22 mouse cellular contexts compared by ENCODE assay signal in the genomic region with DNA sequence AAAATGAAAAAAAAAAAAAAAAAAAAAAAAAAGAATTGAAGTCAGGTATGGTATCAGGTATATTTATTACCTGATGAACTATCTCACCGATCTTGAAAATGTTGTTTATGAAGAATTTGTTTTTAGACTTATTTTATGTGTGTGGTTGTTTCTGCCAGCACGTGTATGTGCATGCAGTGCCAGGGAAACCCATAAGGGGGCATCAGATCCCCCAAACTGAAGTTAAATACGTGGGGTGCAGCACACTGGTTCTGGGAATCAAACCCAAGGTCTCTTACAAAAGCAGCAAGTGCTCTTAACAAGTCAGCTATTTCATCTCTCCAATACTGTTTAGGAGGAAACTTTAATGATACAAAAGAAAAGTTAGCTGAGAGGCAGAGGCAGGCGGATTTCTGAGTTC. TPM values are rescaled to one million over a fixed set of nuclear protein-coding genes. Genes with fewer than 3 reads are reported as not detected.
DNase-seq lines count a peak whose midpoint lies in the region; ATAC-seq and TF ChIP-seq lines count a peak whose summit lies in the region.
"Had no signal": no experiment of that assay in that cellular context is flagged by ENCODE, and none has a peak within 500 bp of the region (broad histone marks: within the 10 kb centered on the region; RNA-seq: fewer than 3 reads in every experiment).

No protein-coding gene starts in this region.

- no peak overlapping the region for H3K4me3 ChIP-seq in ES-E14 (ENCODE audit: insufficient read depth in 1 of 2, low read depth in 1 of 2, low read length in 2 of 2, poor library complexity in 1 of 2, severe bottlenecking in 1 of 2)
- no peak overlapping the region for H3K4me3 ChIP-seq in stomach, postnatal 0 days (ENCODE audit: low read depth, low read length)
- H3K4me3 ChIP-seq: embryonic facial prominence, embryonic 12.5 days; erythroblast, embryonic 14.5 days; heart, embryonic 13.5 days; hindbrain, embryonic 15.5 days; liver, embryonic 12.5 days had no signal

- no peaks in the 10 kb centered on the region for H3K27me3 ChIP-seq in stomach, postnatal 0 days (ENCODE audit: control insufficient read depth, insufficient read depth, low read length)
- H3K27me3 ChIP-seq: heart, embryonic 13.5 days had no signal

- H3K27ac ChIP-seq in ES-E14 (ENCODE audit: insufficient read depth, low read depth, low read length, poor library complexity, severe bottlenecking) = no peak overlapping the region
- H3K27ac ChIP-seq in stomach, postnatal 0 days (replicated peaks) = no peak overlapping the region
- H3K27ac ChIP-seq: embryonic facial prominence, embryonic 12.5 days; heart, embryonic 13.5 days; hindbrain, embryonic 15.5 days; kidney, postnatal 0 days; liver, embryonic 12.5 days; macrophage had no signal

- H3K4me2 ChIP-seq in stomach, postnatal 0 days (replicated peaks; ENCODE audit: low read depth) = no peak overlapping the region
- H3K4me2 ChIP-seq: embryonic facial prominence, embryonic 12.5 days; heart, embryonic 13.5 days; hindbrain, embryonic 15.5 days; liver, embryonic 12.5 days; lung, embryonic 14.5 days; midbrain, embryonic 11.5 days had no signal

- TF ChIP-seq CTCF in stomach, postnatal 0 days (IDR thresholded peaks at IDR 0.05; ENCODE audit: low read depth) = 0 out of 2 replicates have a peak, but pooled peaks have one; percentile 10

- no peak for ATAC-seq in stomach, postnatal 0 days (ENCODE audit: low FRiP score, low TSS enrichment)
- no peak for ATAC-seq in erythroid progenitor cell, adult 5-6 weeks (replicated peaks; ENCODE audit: low FRiP score, poor library complexity, severe bottlenecking)
- ATAC-seq: forebrain, embryonic 14.5 days; liver, embryonic 12.5 days had no signal

- no peak overlapping the region for H3K9ac ChIP-seq in ES-E14 (ENCODE audit: insufficient read depth, low read depth, low read length, poor library complexity, severe bottlenecking)
- no peak overlapping the region for H3K9ac ChIP-seq in stomach, postnatal 0 days (ENCODE audit: low read length)
- H3K9ac ChIP-seq: embryonic facial prominence, embryonic 12.5 days; heart, embryonic 13.5 days; hindbrain, embryonic 15.5 days; liver, embryonic 12.5 days; lung, embryonic 14.5 days had no signal

- no peak for TF ChIP-seq EP300 in stomach, postnatal 0 days (optimal IDR thresholded peaks at IDR 0.05)

- no peaks in the 10 kb centered on the region for H3K36me3 ChIP-seq in ES-E14 (ENCODE audit: control insufficient read depth, insufficient read depth, low read length, poor library complexity, severe bottlenecking)
- no peaks in the 10 kb centered on the region for H3K36me3 ChIP-seq in stomach, postnatal 0 days (ENCODE audit: control insufficient read depth, insufficient read depth, low read length)
- H3K36me3 ChIP-seq: embryonic facial prominence, embryonic 12.5 days had no signal

- DNase-seq in layer of hippocampus, adult 11-12 months (ENCODE audit: low spot score) = peak; percentile 5
- no peak for DNase-seq in layer of hippocampus, adult 18-20 months (ENCODE audit: low spot score in 2 of 2)
- DNase-seq in thymus, postnatal 4 days = peak; percentile 22
- DNase-seq in thymus, adult 18-20 months = no peak
- DNase-seq in ES-E14 (ENCODE audit: low read depth, low spot score) = no peak
- no peak for DNase-seq in stomach, postnatal 0 days (ENCODE audit: low spot score)
- no peak for DNase-seq in cerebellum, adult 9-10 months
- DNase-seq: cerebellum, adult 18-20 months; kidney, adult 11 months; lung, embryonic 14.5 days had no signal

- 0 out of 4 replicates have a peak, but pooled peaks cover 0 to 3% of the 10 kb centered on the region in 2 experiments for H3K4me1 ChIP-seq in ES-E14 (ENCODE audit: control insufficient read depth in 2 of 2, insufficient read depth in 2 of 2, low read length in 2 of 2, poor library complexity in 1 of 2)
- H3K4me1 ChIP-seq in stomach, postnatal 0 days (replicated peaks; ENCODE audit: control insufficient read depth, insufficient read depth) = no peaks in the 10 kb centered on the region

- H3K9me3 ChIP-seq in ES-E14 (ENCODE audit: control insufficient read depth, insufficient read depth, low read depth, low read length) = no peaks in the 10 kb centered on the region
- H3K9me3 ChIP-seq in stomach, postnatal 0 days (ENCODE audit: control insufficient read depth, low read length) = no peaks in the 10 kb centered on the region
- H3K9me3 ChIP-seq: embryonic facial prominence, embryonic 12.5 days; heart, embryonic 13.5 days; hindbrain, embryonic 15.5 days; liver, embryonic 12.5 days had no signal

- in situ Hi-C loops in ES-E14 (cut with MboI; ENCODE audit: low sequenced_read_pairs in 2 of 2, unreplicated experiment in 2 of 2) = no loop called here

- 93% methylated on average over 4 of the region's 4 CpGs for WGBS in stomach, postnatal 0 days

TF ChIP-seq in ES-E14, 5 proteins besides CTCF, POLR2A, EP300 and RAD21:
- TF ChIP-seq ZNF384 (IDR thresholded peaks at IDR 0.05; ENCODE audit: low read depth, low read length) = 0 out of 2 replicates have a peak, but pooled peaks have one; percentile 27
- no peak for TF ChIP-seq ZC3H11A (IDR thresholded peaks at IDR 0.05; ENCODE audit: borderline replicate concordance, low read depth, low read length)

RNA-seq across cellular contexts. Expression of a gene that starts 4.1 kb away (rescaled TPM):
- total RNA-seq in layer of hippocampus, adult 18-20 months (2021) = 1 to 10 TPM; 1.5 to 2.9 TPM
- total RNA-seq in ES-E14 (2012; rRNA removed) = 10.0 and 12.8 TPM in 2 replicates
- polyA plus RNA-seq in stomach, postnatal 0 days (2015; fragmentation: Nextera tagmentation; extraction: Ambion mirVana) = 3.1 and 4.4 TPM in 2 replicates
- not detected in 2 replicates for total RNA-seq in erythroid progenitor cell, adult 5-6 weeks (2015; ENCODE audit: low replicate concordance)
- 2.2 and 7.9 TPM in 2 replicates for total RNA-seq in erythroid progenitor cell, adult 5-6 weeks (2017; ENCODE audit: low replicate concordance)
- total RNA-seq: common myeloid progenitor, adult 5-6 weeks; monocyte, adult 5-6 weeks had no signal

Comparison
In these comparisons a context has a peak if more than half of its experiments do, and no peak if none do; other contexts are left out.
1. DNase-seq: peak in layer of hippocampus, adult 11-12 months (single experiment) and thymus, postnatal 4 days (single experiment); none in layer of hippocampus, adult 18-20 months (0 of 2), thymus, adult 18-20 months (0 of 2), ES-E14 (single experiment), stomach, postnatal 0 days (single experiment) and cerebellum, adult 9-10 months (single experiment).